Mouse (Mus musculus): ENCODE data around the gene Gm48551. TPM values are rescaled to one million over a fixed set of nuclear protein-coding genes. Genes with fewer than 3 reads are reported as not detected.

The Gm48551 gene
- polyA plus RNA-seq, 1 experiment from 2014 or later: 3.1 TPM

GRCm38 (mm10) chr10:81413310-81414261, 29.3 kb downstream of the Gm48551 start:
- Histone ChIP-seq H3K27ac (peak overlapping the region; percentile 86), H3K4me3 (peak overlapping the region; percentile 39), H3K36me3 (no peaks in the 10 kb centered on the region), H3K27me3 (ENCODE audit: insufficient read depth, poor library complexity, severe bottlenecking) (peaks cover 17% of the 10 kb centered on the region), H3K4me1 (peaks cover 100% of the 10 kb centered on the region), H3K9me3 (no peaks in the 10 kb centered on the region)
- 28% methylated on average over 26 of the region's 26 CpGs for WGBS
- no peak for DNase-seq (ENCODE audit: low spot score)

GRCm38 (mm10) chr10:81414682-81415081, 30.4 kb downstream of the Gm48551 start:
- Histone ChIP-seq H3K4me3 (no peak overlapping the region), H3K4me1 (peaks cover 97% of the 10 kb centered on the region), H3K27ac (peak overlapping the region; percentile 86), H3K36me3 (peaks cover 1% of the 10 kb centered on the region; the same call in 1 of the 2 replicates), H3K27me3 (ENCODE audit: insufficient read depth, poor library complexity, severe bottlenecking) (peaks cover 21% of the 10 kb centered on the region), H3K9me3 (no peaks in the 10 kb centered on the region)
- no peak for DNase-seq (ENCODE audit: low spot score)

- DNase-seq (ENCODE audit: low spot score): no peak
- WGBS: 76% methylated on average over 5 of the region's 5 CpGs
- Histone ChIP-seq H3K4me3 (no peak overlapping the region), H3K4me1 (peaks cover 96% of the 10 kb centered on the region), H3K36me3 (peaks cover 6% of the 10 kb centered on the region; the same call in 1 of the 2 replicates), H3K9me3 (no peaks in the 10 kb centered on the region), H3K27me3 (ENCODE audit: insufficient read depth, poor library complexity, severe bottlenecking) (peaks cover 25% of the 10 kb centered on the region), H3K27ac (peak overlapping the region; percentile 86)
Observed at GRCm38 (mm10) chr10:81415146-81415545, 30.9 kb downstream of the Gm48551 start.

- Histone ChIP-seq H3K9me3 (no peaks in the 10 kb centered on the region), H3K4me3 (no peak overlapping the region), H3K27me3 (ENCODE audit: insufficient read depth, poor library complexity, severe bottlenecking) (peaks cover 31% of the 10 kb centered on the region), H3K4me1 (peaks cover 94% of the 10 kb centered on the region), H3K27ac (peak overlapping the region; percentile 86; the same call in 1 of the 2 replicates), H3K36me3 (peaks cover 9% of the 10 kb centered on the region; the same call in 1 of the 2 replicates)
- 63% methylated on average over 17 of the region's 17 CpGs for WGBS
- DNase-seq (ENCODE audit: low spot score): no peak
Observed at GRCm38 (mm10) chr10:81415549-81416310, 31.5 kb downstream of the Gm48551 start.

- Histone ChIP-seq H3K4me1 (peaks cover 84% of the 10 kb centered on the region), H3K27me3 (ENCODE audit: insufficient read depth, poor library complexity, severe bottlenecking) (peaks cover 41% of the 10 kb centered on the region), H3K4me3 (peak overlapping the region; percentile 61), H3K9me3 (no peaks in the 10 kb centered on the region), H3K27ac (peak overlapping the region; percentile 86), H3K36me3 (peaks cover 9% of the 10 kb centered on the region; the same call in 1 of the 2 replicates)
- DNase-seq (ENCODE audit: low spot score): peak; percentile 89
- WGBS: 2% methylated on average over 23 of the region's 26 CpGs
Observed at GRCm38 (mm10) chr10:81416581-81417226, 32.4 kb downstream of the Gm48551 start.

- Histone ChIP-seq H3K4me3 (peak overlapping the region; percentile 61), H3K36me3 (peaks cover 9% of the 10 kb centered on the region; the same call in 1 of the 2 replicates), H3K9me3 (no peaks in the 10 kb centered on the region), H3K4me1 (peaks cover 76% of the 10 kb centered on the region), H3K27me3 (ENCODE audit: insufficient read depth, poor library complexity, severe bottlenecking) (peaks cover 49% of the 10 kb centered on the region), H3K27ac (peak overlapping the region; percentile 86)
- no peak for DNase-seq (ENCODE audit: low spot score)
- 42% methylated on average over 12 of the region's 12 CpGs for WGBS
Observed at GRCm38 (mm10) chr10:81417227-81418215, 33.3 kb downstream of the Gm48551 start.

GRCm38 (mm10) chr10:81418216-81419070, 34.2 kb downstream of the Gm48551 start:
- Histone ChIP-seq H3K4me1 (peaks cover 66% of the 10 kb centered on the region), H3K36me3 (peaks cover 9% of the 10 kb centered on the region; the same call in 1 of the 2 replicates), H3K9me3 (no peaks in the 10 kb centered on the region), H3K27me3 (ENCODE audit: insufficient read depth, poor library complexity, severe bottlenecking) (peaks cover 55% of the 10 kb centered on the region), H3K27ac (peak overlapping the region; percentile 39), H3K4me3 (no peak overlapping the region)
- no peak for DNase-seq (ENCODE audit: low spot score)
- 34% methylated on average over 11 of the region's 11 CpGs for WGBS

GRCm38 (mm10) chr10:81419111-81419928, 35.1 kb downstream of the Gm48551 start:
- H3K4me1 ChIP-seq: peaks cover 61% of the 10 kb centered on the region
- WGBS: 89% methylated on average over 10 of the region's 10 CpGs
- peaks cover 9% of the 10 kb centered on the region; the same call in 1 of the 2 replicates for H3K36me3 ChIP-seq
- peaks cover 64% of the 10 kb centered on the region for H3K27me3 ChIP-seq (ENCODE audit: insufficient read depth, poor library complexity, severe bottlenecking)
- no peaks in the 10 kb centered on the region for H3K9me3 ChIP-seq
- no peak overlapping the region; the same call in 1 of the 2 replicates for H3K27ac ChIP-seq
- no peak overlapping the region for H3K4me3 ChIP-seq
- no peak for DNase-seq (ENCODE audit: low spot score)

- Histone ChIP-seq H3K27me3 (ENCODE audit: insufficient read depth, poor library complexity, severe bottlenecking) (peaks cover 74% of the 10 kb centered on the region), H3K4me1 (peaks cover 61% of the 10 kb centered on the region), H3K27ac (0 out of 2 replicates have a peak overlapping the region, but pooled peaks have one; percentile 37), H3K4me3 (no peak overlapping the region), H3K36me3 (peaks cover 9% of the 10 kb centered on the region; the same call in 1 of the 2 replicates), H3K9me3 (no peaks in the 10 kb centered on the region)
- DNase-seq (ENCODE audit: low spot score): no peak
- 79% methylated on average over 40 of the region's 40 CpGs for WGBS
Observed at GRCm38 (mm10) chr10:81420191-81420767, 36.0 kb downstream of the Gm48551 start.
